Mouse (Mus musculus): ENCODE results near the gene Rac2. TPM values are rescaled to one million over a fixed set of nuclear protein-coding genes. Genes with fewer than 3 reads are reported as not detected.

The Rac2 gene
- polyA plus RNA-seq, 1 experiment from 2014 or later: 3.2 TPM

GRCm38 (mm10) chr15:78530141-78530540, 42.4 kb downstream of the Rac2 start:
- Histone ChIP-seq H3K27ac (0 out of 2 replicates have a peak overlapping the region, but pooled peaks have one; percentile 5), H3K27me3 (peaks cover 8% of the 10 kb centered on the region; the same call in 1 of the 2 replicates), H3K4me3 (replicated peaks) (no peak overlapping the region), H3K9me3 (no peaks in the 10 kb centered on the region), H3K9ac (replicated peaks) (peak overlapping the region; percentile 59), H3K4me2 (replicated peaks) (peak overlapping the region; percentile 48), H3K4me1 (replicated peaks) (peaks cover 27% of the 10 kb centered on the region), H3K36me3 (no peaks in the 10 kb centered on the region)
- ATAC-seq: no peak
- 76% methylated on average over 3 of the region's 3 CpGs for WGBS

- Histone ChIP-seq H3K4me1 (replicated peaks) (peaks cover 27% of the 10 kb centered on the region), H3K27ac (peak overlapping the region; percentile 44; the same call in 1 of the 2 replicates), H3K9me3 (no peaks in the 10 kb centered on the region), H3K9ac (replicated peaks) (peak overlapping the region; percentile 59), H3K36me3 (no peaks in the 10 kb centered on the region), H3K4me3 (replicated peaks) (peak overlapping the region; percentile 20), H3K27me3 (peaks cover 8% of the 10 kb centered on the region; the same call in 1 of the 2 replicates), H3K4me2 (replicated peaks) (peak overlapping the region; percentile 48)
- 2% methylated on average over 15 of the region's 15 CpGs for WGBS
- 0 out of 2 replicates have a peak, but pooled peaks have one; percentile 22 for ATAC-seq
Observed at GRCm38 (mm10) chr15:78529428-78529990, 43.1 kb downstream of the Rac2 start.

GRCm38 (mm10) chr15:78528726-78529411, 43.7 kb downstream of the Rac2 start:
- ATAC-seq: no peak
- Histone ChIP-seq H3K4me1 (replicated peaks) (peaks cover 30% of the 10 kb centered on the region), H3K27me3 (peaks cover 8% of the 10 kb centered on the region; the same call in 1 of the 2 replicates), H3K9ac (replicated peaks) (peak overlapping the region; percentile 59; the same call in 1 of the 2 replicates), H3K4me3 (replicated peaks) (peak overlapping the region; percentile 20), H3K4me2 (replicated peaks) (peak overlapping the region; percentile 48), H3K27ac (peak overlapping the region; percentile 44), H3K36me3 (no peaks in the 10 kb centered on the region), H3K9me3 (no peaks in the 10 kb centered on the region)
- WGBS: 53% methylated on average over 11 of the region's 11 CpGs

DNA sequence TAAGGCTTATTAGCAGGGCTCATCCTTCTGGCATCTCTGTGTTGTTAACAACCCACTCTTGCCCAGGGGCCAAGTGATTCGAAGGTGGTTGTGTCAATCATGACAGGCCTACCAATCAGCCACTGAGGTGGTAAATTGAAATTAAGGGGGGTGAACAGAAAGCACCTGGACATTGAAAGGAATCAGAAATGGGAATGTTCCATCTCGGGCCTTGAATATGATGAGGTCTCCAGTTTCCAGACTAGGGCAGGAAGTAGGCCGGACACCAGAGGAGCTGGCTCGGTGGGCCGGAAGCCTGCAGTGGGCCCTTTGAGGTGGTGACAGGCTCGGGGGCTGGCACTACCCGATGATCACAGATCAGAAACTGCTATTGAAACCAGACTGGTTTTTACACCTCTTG, 44.6 kb downstream of the Rac2 start:
- Histone ChIP-seq H3K4me1 (replicated peaks) (peaks cover 30% of the 10 kb centered on the region), H3K4me3 (replicated peaks) (no peak overlapping the region), H3K36me3 (no peaks in the 10 kb centered on the region), H3K4me2 (replicated peaks) (no peak overlapping the region), H3K27me3 (peaks cover 5% of the 10 kb centered on the region; the same call in 1 of the 2 replicates), H3K9ac (replicated peaks) (no peak overlapping the region), H3K27ac (no peak overlapping the region), H3K9me3 (no peaks in the 10 kb centered on the region)
- no peak for ATAC-seq
- 87% methylated on average over 7 of the region's 7 CpGs for WGBS

- no peaks in the 10 kb centered on the region for H3K27me3 ChIP-seq
- H3K4me2 ChIP-seq (replicated peaks): no peak overlapping the region
- no peaks in the 10 kb centered on the region for H3K9me3 ChIP-seq
- 80% methylated on average over 5 of the region's 5 CpGs for WGBS
- no peak overlapping the region for H3K4me3 ChIP-seq (replicated peaks)
- no peak overlapping the region for H3K9ac ChIP-seq (replicated peaks)
- H3K4me1 ChIP-seq (replicated peaks): peaks cover 9% of the 10 kb centered on the region
- H3K36me3 ChIP-seq: no peaks in the 10 kb centered on the region
- H3K27ac ChIP-seq: no peak overlapping the region
- no peak for ATAC-seq
Observed at GRCm38 (mm10) chr15:78524163-78524562, 48.4 kb downstream of the Rac2 start.

DNA sequence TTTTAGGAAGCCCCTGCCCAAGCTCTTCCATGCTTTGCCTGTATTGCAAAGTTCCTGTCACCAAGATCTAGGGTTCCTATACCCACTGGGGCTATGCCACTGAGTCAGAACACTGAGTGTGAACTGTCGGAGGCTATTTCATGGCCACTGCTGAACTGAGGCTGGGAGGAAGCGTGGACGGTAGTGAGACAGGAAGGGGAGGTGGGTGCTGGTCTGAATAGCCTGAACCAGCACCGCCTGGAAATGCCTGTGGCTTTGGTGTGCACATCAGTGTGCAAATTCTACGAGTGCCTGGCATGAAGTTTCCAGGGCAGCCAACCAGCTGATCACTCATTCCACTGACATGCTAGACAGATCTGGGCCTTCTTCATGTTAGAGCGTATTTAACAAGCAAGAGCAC, 50.7 kb downstream of the Rac2 start:
- no peak for ATAC-seq
- Histone ChIP-seq H3K4me2 (replicated peaks) (no peak overlapping the region), H3K4me1 (replicated peaks) (peaks cover 3% of the 10 kb centered on the region; the same call in 1 of the 2 replicates), H3K27me3 (no peaks in the 10 kb centered on the region), H3K36me3 (no peaks in the 10 kb centered on the region), H3K9ac (replicated peaks) (no peak overlapping the region), H3K9me3 (no peaks in the 10 kb centered on the region), H3K27ac (no peak overlapping the region), H3K4me3 (replicated peaks) (no peak overlapping the region)
- WGBS: 91% methylated on average over 6 of the region's 6 CpGs

- 73% methylated on average over 8 of the region's 8 CpGs for WGBS
- Histone ChIP-seq H3K36me3 (no peaks in the 10 kb centered on the region), H3K4me1 (replicated peaks) (peaks cover 3% of the 10 kb centered on the region; the same call in 1 of the 2 replicates), H3K9me3 (no peaks in the 10 kb centered on the region), H3K4me3 (replicated peaks) (no peak overlapping the region), H3K4me2 (replicated peaks) (no peak overlapping the region), H3K27ac (no peak overlapping the region), H3K27me3 (no peaks in the 10 kb centered on the region), H3K9ac (replicated peaks) (no peak overlapping the region)
- no peak for ATAC-seq
Observed at GRCm38 (mm10) chr15:78521331-78521730, 51.3 kb downstream of the Rac2 start.

DNA sequence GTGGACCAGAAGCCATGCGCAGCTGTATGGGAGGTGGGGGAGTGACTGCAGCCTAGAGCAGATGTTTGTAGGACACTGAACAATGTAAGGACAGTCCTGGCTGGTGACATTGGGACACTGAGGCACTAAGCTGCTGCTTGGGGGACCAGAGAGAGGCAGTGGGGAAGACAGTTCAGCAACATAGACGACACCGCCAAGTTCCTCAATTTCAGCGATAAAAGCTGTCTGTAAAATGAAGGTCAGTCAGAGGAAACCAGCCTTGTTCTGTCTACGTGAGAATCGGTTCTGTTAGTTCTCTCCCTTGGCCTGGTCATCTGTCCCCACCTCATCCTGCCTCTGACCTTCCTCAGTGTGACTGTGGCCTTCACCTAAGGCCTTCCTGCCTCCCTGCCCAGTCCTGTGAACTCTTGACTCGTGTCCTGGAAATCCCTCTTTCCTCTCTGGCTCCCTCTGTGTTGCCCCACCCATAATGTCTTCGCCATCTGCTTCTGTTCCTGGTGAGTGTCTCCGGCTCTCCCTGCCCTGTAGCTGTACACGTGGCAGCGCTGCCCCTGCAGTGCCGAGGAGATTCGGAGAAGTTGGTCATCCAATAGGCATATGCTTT, 52.4 kb downstream of the Rac2 start:
- ATAC-seq: no peak
- H3K4me1 ChIP-seq (replicated peaks): peaks cover 3% of the 10 kb centered on the region; the same call in 1 of the 2 replicates
- H3K4me2 ChIP-seq (replicated peaks): no peak overlapping the region
- no peaks in the 10 kb centered on the region for H3K27me3 ChIP-seq
- H3K9ac ChIP-seq (replicated peaks): no peak overlapping the region; the same call in 1 of the 2 replicates
- no peaks in the 10 kb centered on the region for H3K36me3 ChIP-seq
- WGBS: 74% methylated on average over 13 of the region's 13 CpGs
- H3K27ac ChIP-seq: no peak overlapping the region
- H3K4me3 ChIP-seq (replicated peaks): no peak overlapping the region
- H3K9me3 ChIP-seq: no peaks in the 10 kb centered on the region

DNA sequence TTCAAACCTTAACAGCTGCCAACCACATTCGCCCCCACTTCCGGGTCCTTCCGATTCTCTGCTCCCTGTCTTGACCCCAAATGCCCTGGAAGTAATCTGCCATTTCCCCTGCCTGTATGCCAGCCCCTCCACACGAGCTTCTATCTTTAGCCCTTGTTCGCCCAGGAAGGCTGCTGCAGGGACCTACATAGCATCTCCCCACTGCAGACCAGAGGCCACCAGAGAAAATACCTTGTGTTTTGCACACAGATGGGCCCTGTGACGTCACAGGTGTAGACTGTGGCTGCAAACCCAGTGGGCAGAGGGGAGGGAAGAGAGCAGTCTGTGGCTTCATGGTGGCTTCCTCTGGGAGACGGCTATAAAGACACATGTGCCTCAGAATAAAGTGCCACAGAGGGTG, 54.4 kb downstream of the Rac2 start:
- Histone ChIP-seq H3K27me3 (no peaks in the 10 kb centered on the region), H3K27ac (no peak overlapping the region), H3K9ac (replicated peaks) (no peak overlapping the region), H3K9me3 (no peaks in the 10 kb centered on the region), H3K36me3 (no peaks in the 10 kb centered on the region), H3K4me3 (replicated peaks) (no peak overlapping the region), H3K4me1 (replicated peaks) (peaks cover 4% of the 10 kb centered on the region; the same call in 1 of the 2 replicates), H3K4me2 (replicated peaks) (no peak overlapping the region)
- 74% methylated on average over 7 of the region's 7 CpGs for WGBS
- ATAC-seq: no peak

- ATAC-seq: no peak
- Histone ChIP-seq H3K36me3 (no peaks in the 10 kb centered on the region), H3K9me3 (no peaks in the 10 kb centered on the region), H3K27ac (no peak overlapping the region), H3K27me3 (no peaks in the 10 kb centered on the region), H3K9ac (replicated peaks) (no peak overlapping the region), H3K4me3 (replicated peaks) (no peak overlapping the region), H3K4me1 (replicated peaks) (peaks cover 4% of the 10 kb centered on the region; the same call in 1 of the 2 replicates), H3K4me2 (replicated peaks) (no peak overlapping the region)
- 87% methylated on average over 6 of the region's 6 CpGs for WGBS
Observed at GRCm38 (mm10) chr15:78515759-78516158, 56.8 kb downstream of the Rac2 start.

GRCm38 (mm10) chr15:78514393-78515146, 58.0 kb downstream of the Rac2 start:
- H3K4me3 ChIP-seq (replicated peaks): no peak overlapping the region
- no peaks in the 10 kb centered on the region for H3K36me3 ChIP-seq
- no peak overlapping the region for H3K9ac ChIP-seq (replicated peaks)
- peak; percentile 62; the same call in 1 of the 2 replicates for ATAC-seq
- no peak overlapping the region for H3K27ac ChIP-seq
- no peaks in the 10 kb centered on the region for H3K9me3 ChIP-seq
- H3K4me1 ChIP-seq (replicated peaks): peaks cover 13% of the 10 kb centered on the region
- WGBS: 37% methylated on average over 7 of the region's 7 CpGs
- H3K27me3 ChIP-seq: no peaks in the 10 kb centered on the region
- no peak overlapping the region for H3K4me2 ChIP-seq (replicated peaks)

Measured in midbrain, embryonic 13.5 days (tissue).